Mouse (Mus musculus): ENCODE data around the gene Pex12.
"Not testable (repeated sequence)": the region's sequence is repeated elsewhere in the genome, so short reads cannot be mapped to it uniquely, and the experiment has no call there.

The Pex12 gene

DNA sequence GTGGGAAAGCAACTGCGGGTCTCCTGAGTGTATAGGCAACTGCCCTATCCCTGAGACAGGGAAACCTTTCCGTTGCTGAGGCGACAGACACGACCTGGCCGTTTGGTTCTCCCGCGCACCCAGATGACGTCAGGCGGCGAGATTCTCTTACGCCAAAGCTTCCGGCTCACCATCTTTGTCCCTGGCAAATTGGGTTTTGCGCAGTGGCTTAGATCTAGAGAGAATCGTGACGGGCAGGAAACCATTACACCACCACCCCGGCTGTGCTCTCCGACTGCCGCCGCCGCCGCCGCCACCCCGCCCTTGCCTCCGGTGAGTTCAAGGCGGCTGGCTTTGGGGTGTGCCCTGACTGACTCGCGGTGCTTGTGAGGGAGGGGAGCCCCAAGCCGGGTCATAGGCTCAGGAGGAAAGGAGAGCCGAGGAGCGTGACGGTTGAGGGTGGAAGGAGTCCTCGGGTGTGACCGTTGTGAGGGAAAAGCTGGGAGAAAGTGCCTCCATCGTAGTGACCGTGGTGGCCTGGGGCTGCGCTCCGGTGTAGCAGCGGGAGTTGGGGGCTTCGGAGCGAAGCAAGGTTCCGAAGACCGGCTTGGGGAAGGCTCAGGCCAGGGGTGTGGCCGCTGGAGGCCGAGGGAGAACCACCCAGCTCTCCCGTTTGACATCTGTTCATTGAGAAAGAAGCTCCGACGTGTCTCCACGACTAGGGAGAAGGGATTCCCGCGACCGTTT lies at the start of gene Pex12:
Gene Pex12, minus strand, starts transcription at position 61 of the 726 bp plus-strand sequence.
- peak; percentile 94 to 97 for DNase-seq (ENCODE audit: low spot score in 2 of 2)

DNA sequence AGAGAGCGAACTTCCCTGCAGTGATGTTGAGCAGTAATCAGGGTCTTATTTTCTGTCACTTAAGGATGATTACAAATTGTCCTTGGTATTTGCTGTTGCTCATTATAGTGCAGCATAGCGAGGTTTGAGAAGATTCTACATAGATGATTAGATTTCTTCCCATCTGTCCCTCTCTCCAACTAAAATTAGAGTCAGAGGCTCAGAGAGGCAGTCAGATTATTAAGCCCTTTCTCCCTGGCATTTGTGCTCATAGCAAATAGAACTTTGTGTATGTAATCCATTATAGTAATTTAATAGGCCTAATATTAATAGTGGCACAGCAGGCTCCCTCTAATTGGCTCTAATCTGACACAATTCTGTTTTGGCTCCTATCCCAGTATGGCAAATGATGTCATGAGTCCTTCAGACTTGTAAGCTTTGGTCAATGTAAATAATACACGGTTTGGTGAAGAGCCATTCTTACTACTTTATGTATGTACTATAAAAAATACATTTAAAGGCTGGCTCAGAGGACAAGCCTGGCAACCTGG lies 39.4 kb upstream of the Pex12 start:
- no peak for DNase-seq (ENCODE audit: low spot score in 2 of 2)

DNA sequence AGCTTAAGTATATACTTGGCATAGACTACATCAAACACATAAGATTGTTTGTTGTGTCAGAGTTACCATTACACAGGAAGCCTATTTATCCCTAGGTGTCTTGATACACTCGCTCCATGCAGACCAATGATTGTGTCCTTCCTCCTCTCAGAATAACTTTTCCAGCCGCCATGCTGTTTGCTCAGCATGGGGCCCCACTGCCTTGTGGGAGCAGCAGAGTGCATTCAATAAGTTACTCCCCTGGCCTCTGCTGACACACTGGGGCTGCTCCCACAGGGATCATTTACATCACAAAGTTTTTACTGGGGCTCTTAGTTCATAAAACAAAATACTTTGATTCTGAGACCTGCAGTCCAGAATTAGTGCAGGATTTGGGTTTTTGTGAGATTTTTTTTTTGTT lies 37.3 kb upstream of the Pex12 start:
- no peak for DNase-seq (ENCODE audit: low spot score in 2 of 2)

DNA sequence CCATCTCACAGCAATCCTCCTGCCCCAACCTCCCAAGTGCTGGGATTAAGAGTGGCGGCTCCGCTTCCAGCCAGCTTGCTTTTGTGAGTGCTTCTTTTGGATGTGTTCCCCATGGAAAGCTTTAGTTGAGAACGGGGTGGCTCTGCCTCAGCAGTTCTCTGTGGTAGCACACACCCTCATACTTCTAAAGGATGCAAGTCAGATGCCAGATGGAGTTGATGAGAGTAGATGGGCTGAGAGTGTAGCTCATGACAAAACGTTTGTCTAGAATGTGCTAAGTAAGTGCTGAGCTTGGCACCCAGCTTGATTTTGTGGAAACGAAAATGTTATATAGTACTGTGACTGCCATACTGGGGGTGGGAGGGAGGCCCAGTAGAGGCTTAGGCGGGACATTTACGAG lies 33.4 kb upstream of the Pex12 start:
- DNase-seq (ENCODE audit: low spot score in 2 of 2) = peak; percentile 35 to 63

DNA sequence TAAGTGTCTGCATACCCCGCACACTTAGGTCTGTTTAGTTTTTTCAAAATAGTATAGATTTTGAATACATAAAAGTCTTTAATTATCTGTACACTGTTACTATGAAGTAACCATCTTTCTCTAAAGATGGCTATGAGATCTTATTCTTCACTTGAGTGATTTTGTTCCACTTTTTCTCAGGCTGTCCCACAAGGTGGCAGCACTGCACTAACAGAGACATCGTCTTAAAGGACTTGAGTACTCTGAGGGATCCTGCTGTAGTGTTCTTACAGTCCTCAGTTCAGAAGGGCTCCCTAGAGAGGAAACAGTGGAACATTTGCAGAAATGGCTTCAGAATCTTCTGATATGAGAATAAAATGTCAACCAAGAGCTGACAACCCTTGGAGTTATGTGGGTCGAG lies 25.0 kb upstream of the Pex12 start:
- peak; percentile 40 to 76 for DNase-seq (ENCODE audit: low spot score in 2 of 2)

DNA sequence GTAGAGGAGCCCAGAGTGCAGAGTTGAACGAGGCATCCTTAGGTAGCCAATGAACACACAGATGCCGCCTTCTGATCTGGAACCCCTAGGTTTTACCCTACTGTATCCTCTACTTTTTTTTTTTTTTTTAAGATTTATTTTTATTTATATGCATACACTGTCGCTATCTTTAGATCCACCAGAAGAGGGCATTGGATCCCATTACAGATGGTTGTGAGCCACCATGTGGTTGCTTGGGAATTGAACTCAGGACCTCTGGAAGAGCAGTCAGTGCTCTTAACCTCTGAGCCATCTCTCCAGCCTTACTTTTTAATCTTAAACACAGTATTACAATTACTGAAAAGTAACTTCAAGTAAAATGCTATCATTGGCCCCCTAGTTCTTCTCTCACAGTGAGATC lies 24.3 kb upstream of the Pex12 start:
- DNase-seq (ENCODE audit: low spot score in 2 of 2) = not testable (repeated sequence)

DNA sequence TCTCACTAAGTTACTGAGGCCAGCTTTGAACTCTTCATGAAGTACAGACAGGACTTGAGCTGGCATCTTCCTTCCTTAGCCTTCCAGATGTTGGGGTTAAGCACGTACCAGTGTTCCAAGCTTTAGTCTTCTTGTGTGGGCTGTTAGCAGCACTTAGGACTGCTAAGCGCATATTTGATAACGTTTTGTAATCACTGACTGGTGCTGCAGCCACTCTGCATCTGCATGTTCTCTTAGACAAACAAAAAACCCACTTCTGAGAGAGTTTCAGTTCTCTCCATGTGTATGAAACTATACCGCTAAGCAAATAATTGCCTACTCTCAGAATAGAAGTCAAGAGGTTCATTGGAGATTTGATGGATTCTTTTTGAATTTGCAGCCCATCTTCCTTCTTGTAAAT lies 16.7 kb upstream of the Pex12 start:
- no peak for DNase-seq (ENCODE audit: low spot score in 2 of 2)

DNA sequence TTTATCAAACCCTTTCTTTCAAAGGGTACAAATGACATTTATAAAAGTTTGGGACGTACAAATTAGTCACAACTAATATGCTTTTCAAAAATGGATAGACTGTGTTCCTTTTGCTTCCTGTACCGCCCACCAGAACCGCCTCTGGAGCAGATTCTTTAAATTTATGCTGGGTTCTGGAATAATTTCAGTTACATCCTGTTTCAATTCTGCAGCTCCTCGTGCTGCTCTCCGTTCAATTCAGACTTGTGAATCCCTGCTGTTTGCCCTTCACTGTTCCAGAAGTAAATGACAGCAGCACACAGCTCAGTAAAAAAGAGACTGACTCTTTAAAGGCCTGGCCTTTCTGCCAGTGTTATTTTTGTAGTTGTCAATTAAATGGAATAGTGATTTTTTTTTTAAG lies 10.1 kb upstream of the Pex12 start:
- DNase-seq (ENCODE audit: low spot score in 2 of 2) = peak; percentile 46 to 71

DNA sequence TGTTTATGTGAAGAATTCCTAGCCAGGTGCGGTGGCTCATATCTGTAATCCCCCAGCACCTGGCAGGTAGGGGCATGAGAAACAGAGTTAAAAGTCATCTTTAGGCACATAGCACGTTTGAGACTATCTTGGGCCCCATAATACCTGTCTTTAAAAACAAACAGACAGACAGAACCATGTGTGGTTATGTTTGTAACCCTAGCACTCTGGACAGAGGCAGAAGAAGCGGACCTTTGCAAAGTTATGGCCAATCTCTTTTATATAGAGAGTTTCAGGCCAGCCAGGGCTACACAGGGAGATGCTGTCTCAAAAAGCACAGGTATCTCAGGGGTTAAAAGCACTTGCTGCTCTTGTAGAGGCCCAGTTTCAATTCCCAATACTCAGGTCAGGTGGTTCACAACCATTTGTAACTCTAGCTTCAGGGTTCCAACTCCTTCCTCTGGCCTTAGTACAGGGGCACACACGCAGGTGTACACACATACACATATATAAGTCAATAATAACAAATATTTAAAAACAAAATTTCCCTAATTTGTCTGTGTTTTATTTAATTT lies 4.4 kb upstream of the Pex12 start:
- no peak for DNase-seq (ENCODE audit: low spot score in 2 of 2)

DNA sequence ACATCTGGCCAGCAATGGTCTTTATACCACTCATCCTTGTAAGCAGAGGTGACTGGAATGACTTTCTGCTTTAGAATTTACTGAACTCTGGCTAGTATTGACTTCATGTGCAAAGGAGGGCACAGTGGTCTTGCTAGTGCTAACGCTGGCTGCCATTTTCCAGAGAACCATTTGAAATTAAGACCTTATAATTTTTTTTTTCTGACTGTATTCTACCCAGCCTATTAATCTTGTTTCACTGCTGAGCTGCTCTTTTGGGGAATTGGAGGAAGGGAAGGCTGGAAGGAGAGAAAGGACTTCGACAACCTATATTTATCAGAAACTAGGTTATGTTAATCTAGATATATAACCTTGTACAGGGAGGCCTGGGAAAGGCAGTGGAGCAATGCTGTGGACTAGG lies 2.1 kb upstream of the Pex12 start:
- no peak for DNase-seq (ENCODE audit: low spot score in 2 of 2)

DNA sequence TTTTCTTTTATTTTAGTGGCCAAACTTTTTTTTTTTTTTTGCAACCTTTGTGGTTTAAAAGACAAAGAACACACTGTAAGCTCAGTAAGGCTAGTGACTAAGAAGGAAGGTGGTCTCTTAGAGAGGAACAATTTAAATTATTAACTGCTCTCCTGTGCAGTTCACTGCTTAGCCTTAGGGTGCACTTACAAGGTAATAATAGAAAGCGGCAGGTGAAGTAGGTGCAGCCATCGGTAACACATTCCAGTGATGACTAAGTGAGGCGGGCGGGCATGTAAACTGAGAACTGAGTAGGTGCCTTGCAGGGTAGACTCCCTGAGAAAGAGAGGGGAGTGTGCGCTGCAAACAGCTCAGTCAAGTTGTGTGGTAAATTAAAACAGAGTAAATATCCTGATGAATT lies 1.4 kb upstream of the Pex12 start:
- no peak for DNase-seq (ENCODE audit: low spot score in 2 of 2)

DNA sequence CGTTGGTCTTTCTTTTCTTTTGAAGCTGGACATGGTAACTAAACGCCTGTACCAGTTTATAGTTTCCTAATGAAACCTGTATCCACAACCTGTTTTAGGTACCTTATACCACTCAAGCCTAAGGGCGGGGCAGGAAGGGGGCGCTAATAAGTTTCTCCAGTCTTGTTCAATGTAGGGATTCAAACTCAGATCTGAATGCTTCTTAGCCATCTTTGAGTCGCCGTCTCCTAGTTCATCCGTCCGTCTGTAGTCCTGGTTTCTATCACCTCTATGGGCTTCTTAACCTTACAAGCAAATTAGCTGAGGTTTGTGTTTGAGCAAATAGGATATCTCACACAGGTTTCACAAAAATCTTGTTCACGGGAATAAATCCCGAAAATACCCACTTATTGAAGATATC lies 262 bp downstream of the Pex12 start:
- peak in 1 of 2 experiments; percentile 35 for DNase-seq (ENCODE audit: low spot score in 2 of 2)

DNA sequence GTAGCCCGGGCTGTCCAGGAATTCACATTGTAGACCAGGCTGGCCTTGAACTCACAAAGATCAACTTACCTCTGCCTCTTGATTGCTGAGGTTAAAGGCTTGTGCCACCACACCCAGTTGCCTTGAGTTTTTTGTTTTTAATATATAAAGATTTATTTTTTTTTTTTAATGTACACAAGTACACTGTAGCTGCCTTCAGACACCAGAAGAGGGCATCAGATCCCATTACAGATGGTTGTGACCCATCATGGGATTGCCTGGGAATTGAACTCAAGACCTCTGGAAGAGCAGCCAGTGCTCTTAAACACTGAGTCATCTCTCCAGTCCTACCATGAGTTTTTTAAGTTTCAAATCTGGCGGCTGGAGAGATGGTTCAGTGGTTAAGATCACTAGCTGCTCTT lies 955 bp downstream of the Pex12 start:
- DNase-seq (ENCODE audit: low spot score in 2 of 2) = no peak

DNA sequence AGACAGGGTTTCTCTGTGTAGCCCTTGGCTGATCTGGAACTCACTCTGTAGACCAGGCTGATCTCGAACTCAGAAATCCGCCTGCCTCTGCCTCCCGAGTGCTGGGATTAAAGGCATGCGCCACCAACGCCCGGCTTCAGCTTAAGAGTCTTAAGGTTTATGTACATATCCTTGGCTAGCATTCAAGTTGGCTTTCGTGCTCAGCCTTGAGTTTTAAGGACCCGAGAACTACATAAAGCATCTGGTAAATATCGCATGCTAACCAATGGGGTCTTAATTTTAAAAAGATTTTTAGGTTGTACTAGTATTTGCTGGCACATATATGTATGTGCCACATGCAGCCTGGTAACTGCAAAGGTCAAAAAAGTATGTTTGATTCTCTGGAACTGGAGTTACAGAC lies 2.7 kb downstream of the Pex12 start:
- no peak for DNase-seq (ENCODE audit: low spot score in 2 of 2)

DNA sequence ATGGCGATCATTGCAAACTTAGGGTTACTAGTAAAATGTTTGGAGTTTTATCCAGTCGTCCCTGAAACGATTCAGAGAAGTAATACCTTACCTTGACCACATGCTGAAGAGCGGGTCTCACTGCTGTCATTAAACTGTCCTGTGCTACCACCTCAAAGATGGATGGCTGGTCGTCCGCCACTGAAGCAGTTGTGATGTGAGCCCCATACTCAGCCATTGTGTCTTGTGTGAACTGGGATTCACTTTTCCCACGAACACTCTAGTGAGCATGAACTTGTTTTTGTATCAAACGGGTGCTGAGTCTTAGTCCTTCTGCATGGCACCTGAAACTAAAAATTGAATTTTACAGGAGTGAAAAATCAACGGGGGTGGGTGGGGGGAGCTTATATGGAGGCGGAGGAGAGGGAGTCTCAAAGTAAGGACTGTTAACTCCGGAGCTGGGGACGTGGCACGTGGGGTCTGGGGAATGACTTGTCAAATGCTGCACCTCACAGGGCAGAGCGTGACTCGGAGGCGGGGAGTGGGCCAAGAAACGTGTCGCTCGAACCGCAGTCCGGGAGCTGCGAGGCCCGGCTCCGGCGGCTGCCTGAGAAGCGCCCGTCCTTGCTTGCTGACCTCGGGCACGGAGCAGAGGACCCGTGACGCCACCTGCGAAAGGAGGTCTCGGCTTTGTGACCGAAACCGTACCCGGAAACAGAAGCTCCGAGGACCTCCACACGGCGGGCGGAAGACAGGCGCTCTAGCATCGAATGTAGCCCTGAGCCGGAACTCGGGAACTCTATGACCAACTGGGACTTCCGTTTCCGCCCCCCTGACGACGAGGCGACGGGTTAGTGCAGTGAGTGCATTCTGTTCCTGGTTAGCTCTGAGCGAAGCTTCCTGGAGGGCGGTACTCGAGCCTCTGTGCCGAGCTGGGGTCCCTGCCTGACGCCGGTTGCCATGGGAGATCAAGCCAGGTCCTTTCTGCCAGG lies 3.9 kb downstream of the Pex12 start, which contains the start of gene Ap2b1:
Gene Ap2b1, plus strand, starts transcription at position 800 of the 971 bp plus-strand sequence.
- DNase-seq (ENCODE audit: low spot score in 2 of 2) = peak; percentile 94 to 97

DNA sequence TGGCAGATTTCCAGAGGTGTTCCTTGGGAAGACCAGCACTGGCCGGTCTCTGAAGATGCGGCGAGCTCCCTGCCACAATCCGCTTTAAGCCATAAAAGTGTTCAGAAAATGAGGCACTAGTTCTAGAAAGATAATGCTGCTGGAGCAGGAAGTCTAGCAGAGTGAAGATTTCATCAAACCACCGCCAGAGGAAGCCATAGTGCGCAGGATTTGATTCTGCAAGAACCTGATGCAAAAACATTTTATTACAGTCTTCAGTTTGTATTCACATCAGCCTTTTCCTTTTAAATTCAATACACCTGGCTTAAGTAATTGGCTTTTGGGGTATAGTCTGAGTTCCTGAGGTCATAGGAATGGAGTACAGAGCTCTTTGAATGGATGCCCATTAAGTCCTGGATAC lies 4.6 kb downstream of the Pex12 start:
- DNase-seq (ENCODE audit: low spot score in 2 of 2) = no peak

DNA sequence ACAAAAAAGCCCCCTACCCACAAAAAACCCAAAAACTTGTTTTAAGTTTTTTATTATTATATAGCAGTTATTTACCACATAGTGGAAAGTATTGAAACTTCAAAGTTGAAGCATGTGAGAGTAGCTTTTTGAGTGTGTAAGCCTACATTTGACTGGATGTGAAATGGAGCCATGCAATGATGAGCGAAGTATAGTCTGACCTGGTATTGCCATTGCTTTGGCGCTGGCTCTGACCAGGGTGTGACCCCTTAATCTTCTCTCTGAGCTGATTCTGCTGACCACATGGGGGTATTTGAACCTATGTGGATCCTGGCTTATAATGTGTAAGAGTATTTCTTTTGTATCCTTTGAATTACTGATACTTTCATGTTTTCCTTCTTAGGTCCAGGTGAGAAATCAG lies 8.3 kb downstream of the Pex12 start:
- no peak for DNase-seq (ENCODE audit: low spot score in 2 of 2)

DNA sequence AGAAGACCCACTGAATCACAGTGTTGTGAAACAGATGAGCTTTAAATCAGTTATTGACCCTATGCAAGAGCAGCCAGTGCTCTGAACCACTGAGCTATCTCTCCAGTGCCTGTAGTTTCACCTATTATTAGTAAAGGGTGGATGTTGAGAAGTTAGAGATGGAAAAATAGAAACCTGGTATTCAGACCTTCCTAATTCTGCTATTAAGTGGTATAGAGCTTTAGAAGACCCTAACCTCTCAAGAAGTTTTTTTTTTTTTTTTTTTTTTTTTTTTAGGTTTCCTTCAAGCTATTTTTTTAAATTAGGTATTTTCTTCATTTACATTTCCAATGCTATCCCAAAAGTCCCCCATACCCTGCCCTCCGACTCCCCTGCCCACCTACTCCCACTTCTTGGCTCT lies 9.2 kb downstream of the Pex12 start:
- DNase-seq (ENCODE audit: low spot score in 2 of 2) = no peak

DNA sequence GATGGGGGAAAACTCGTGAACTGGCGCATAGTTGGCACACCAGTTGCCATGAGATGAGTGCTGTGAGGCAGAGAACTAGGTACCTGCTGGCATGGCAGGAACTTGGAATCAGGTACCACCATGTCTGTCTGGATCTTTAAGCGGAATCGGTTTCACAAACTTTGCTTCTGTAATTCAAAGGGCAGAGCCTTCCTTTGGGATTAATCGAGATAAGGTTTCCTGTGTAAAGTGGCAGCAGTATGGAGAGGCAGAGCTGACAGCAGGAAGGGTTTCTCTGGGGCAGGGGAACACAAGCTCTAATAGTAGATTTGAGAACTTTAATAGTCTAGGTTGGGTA lies 10.2 kb downstream of the Pex12 start:
- DNase-seq (ENCODE audit: low spot score in 2 of 2) = no peak

DNA sequence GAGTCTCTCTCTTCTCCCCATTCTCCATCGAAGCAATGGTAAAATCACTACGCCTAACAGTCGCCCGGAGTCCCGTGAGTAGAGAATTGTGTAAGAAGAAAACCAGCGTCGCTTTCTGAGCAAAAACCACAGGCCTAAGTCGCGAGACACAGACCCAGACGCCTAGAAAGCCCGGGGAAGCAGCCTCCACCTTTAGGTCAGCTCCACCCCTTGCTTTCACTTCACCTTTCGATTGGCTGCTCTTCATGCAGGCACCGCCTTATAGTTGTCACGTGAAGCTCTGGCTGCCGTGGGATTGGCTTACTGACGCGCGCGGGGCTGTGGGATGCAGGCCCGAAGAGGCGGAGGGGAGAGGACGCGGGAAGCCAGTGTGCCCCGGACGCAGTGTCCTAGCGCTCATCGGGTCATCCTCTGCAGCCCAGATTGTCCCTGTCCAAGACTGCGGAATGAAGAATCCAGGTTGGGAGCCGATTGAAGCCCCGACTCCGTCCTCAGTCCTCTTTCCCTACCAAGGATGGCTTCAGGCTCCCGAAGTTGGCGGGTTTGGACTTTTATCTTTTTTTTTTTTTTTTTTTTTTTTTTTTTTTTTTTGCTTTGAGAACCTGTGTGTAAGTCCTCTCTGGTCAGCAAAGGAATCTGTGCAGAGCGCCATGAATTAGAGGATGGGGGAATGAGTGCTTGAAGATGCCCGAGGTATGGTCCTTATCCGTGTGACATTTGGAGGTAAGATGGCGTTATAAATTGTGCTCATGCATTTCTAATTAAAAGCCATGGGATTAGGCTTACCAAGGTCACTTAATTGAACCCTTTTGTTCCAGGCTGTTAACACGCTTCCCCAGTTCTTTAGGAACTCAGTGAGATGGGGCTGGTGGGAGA lies 10.8 kb downstream of the Pex12 start:
- DNase-seq (ENCODE audit: low spot score in 2 of 2) = peak; percentile 91 to 95

DNA sequence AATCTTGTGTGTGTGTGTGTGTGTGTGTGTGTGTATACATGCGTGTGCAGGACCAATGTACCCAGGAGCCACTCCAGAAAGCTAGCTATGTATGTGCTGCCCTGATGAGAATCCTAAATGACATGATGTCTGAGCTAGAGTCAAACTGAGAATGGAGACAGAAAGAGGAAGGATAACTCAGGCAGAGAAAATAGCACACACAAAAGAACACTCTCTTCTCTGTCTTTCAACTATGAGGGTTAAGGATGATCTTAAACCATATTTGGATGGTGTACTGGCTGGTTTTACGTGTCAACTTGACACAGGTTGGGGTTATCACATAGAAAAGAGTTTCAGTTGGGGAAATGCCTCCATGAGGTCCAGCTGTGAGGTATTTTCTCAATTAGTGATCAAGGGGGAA lies 12.8 kb downstream of the Pex12 start:
- DNase-seq (ENCODE audit: low spot score in 2 of 2) = no peak

Measured in frontal cortex, postnatal 36 days (tissue).